Mouse (Mus musculus) macrophage (primary cell): ENCODE data around the gene Nos2. TPM values are rescaled to one million over a fixed set of nuclear protein-coding genes. Genes with fewer than 3 reads are reported as not detected.

ENCODE experiments used
- H3K27ac ChIP-seq: fragments of 350-480 bp; formaldehyde crosslinking; 2 replicates; pipeline ENCODE4 v1.9.0; 2021
- H3K36me3 ChIP-seq: fragments of 350-480 bp; formaldehyde crosslinking; 2 replicates; pipeline ENCODE4 v1.9.0; 2021; ENCODE audit errors: inconsistent target
- H3K4me3 ChIP-seq: fragments of 350-480 bp; formaldehyde crosslinking; 2 replicates; pipeline ENCODE4 v1.9.0; 2021; ENCODE audit errors: inconsistent target
- H3K79me2 ChIP-seq: fragments of 350-480 bp; formaldehyde crosslinking; 2 replicates; pipeline ENCODE4 v1.9.0; 2021; ENCODE audit errors: inconsistent target
- WGBS: methylation state at CpG from one replicate; pipeline ENCODE4 v1.1.7; 2026; ENCODE audit warnings: inconsistent platforms; ENCODE audit not compliant: missing documents; 5-methylcytosine and 5-hydroxymethylcytosine counted together
- polyA plus RNA-seq: library from polyadenylated mRNA; stranded (reverse); fragments of 250-400 nt; gene quantifications from 3 replicates; pipeline ENCODE4 v1.2.4, GENCODE M21; 2018; ENCODE audit warnings: inconsistent platforms

Gene Nos2
- polyA plus RNA-seq, 1 experiment from 2014 or later: 0.49 TPM

DNA sequence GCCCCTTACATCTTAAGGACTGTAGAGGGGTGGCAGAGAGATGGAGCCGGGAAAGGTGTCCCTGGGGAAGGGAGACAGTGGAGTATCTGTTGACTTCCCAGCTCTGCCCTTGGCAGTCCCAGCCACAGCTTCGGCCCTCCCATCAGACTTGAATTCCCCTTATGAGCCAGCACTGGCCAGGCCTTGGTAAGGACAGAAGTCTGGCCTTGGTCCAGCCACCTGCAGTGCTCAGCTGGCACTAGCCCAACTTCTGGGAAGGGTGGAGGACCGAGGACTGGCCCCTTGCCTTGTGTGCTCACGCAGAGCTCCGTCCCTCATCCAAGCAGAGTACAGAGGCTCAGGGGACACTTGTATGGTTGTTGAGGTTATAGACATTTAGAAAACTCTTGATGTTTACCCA lies 8.8 kb downstream of the Nos2 start:
- Histone ChIP-seq H3K36me3 (no peaks in the 10 kb centered on the region), H3K4me3 (no peak overlapping the region), H3K27ac (no peak overlapping the region), H3K79me2 (no peaks in the 10 kb centered on the region)
- WGBS: 79% methylated on average over 4 of the region's 5 CpGs

DNA sequence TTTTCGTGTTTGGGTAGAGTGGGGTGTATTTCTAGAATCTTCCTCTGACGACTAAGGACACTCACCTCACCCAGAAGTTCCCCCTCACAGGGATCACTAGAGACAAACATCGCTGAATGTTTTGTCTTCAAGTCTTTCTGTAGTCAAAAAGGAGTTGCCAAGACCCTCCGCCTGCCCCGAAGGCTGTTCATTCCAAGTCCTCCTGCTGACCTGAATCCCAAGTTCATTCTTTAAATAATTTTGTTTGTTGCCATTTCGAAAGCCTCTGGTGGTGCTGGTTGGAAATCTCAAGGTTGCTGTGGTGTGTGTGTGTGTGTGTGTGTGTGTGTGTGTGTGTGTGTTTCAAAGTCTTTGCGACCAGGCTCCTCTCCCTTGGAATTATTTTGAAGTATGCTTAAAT lies 13.7 kb downstream of the Nos2 start:
- no peak overlapping the region for H3K27ac ChIP-seq
- 82% methylated on average over 5 of the region's 7 CpGs for WGBS
- H3K79me2 ChIP-seq: no peaks in the 10 kb centered on the region
- H3K4me3 ChIP-seq: no peak overlapping the region
- no peaks in the 10 kb centered on the region for H3K36me3 ChIP-seq

DNA sequence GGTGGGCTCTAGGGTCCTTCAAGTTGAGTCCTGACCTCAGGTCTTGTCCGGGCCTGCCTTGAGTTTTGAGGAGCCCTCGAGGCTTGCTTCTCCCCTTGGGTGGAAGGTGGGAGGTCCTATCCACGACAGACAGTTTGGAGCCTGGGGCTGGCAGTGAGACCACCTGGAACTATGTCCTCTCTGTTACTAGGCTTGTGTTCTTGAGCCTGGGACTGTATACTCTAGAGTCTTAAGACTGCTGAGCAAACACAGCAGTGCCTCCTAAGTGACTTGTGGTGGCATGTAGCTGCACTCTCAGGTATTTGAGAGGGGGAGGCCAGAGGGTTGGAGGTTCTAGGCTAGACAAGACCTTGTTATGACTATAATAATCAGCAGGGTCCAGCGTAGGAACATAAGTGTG lies 14.1 kb downstream of the Nos2 start:
- H3K79me2 ChIP-seq: no peaks in the 10 kb centered on the region
- no peak overlapping the region for H3K4me3 ChIP-seq
- 93% methylated on average over 4 of the region's 4 CpGs for WGBS
- H3K36me3 ChIP-seq: no peaks in the 10 kb centered on the region
- no peak overlapping the region for H3K27ac ChIP-seq

DNA sequence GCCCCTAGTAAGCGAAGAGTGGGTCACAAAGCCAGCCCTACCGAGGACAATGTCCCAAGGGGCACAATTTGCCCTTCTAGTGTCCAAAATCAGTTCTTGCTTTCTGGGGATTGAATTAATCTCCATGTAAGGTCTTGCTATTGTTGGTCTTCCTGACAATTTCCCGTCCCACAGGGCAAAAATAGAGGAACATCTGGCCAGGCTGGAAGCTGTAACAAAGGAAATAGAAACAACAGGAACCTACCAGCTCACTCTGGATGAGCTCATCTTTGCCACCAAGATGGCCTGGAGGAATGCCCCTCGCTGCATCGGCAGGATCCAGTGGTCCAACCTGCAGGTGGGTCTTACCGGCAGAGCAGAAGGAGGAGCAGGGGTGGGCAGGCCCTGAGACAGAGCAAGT lies 14.6 kb downstream of the Nos2 start:
- Histone ChIP-seq H3K79me2 (no peaks in the 10 kb centered on the region), H3K27ac (no peak overlapping the region), H3K4me3 (no peak overlapping the region), H3K36me3 (no peaks in the 10 kb centered on the region)
- 65% methylated on average over 6 of the region's 6 CpGs for WGBS

DNA sequence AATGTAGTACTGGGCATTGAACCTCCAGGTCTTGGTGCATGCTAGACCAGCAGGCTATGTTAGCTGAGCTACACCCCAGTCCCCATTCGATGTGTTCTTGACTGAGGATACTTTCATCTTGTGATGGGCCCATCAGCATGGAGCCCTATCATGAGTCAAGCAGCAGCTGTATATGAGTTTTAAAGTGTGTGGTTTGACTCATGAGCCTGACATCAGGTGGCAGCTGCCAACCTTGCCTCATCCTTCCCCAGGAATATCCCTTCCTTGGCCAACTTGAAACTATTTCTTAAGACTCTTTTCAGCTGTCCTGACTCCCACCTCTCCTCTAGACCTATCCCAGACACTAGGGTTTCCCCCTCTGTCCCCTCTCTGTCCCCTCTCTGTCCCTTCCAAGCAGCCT lies 22.5 kb downstream of the Nos2 start:
- Histone ChIP-seq H3K36me3 (no peaks in the 10 kb centered on the region), H3K27ac (no peak overlapping the region), H3K79me2 (no peaks in the 10 kb centered on the region), H3K4me3 (no peak overlapping the region)
- 100% methylated on average over 1 of the region's 1 CpGs for WGBS

DNA sequence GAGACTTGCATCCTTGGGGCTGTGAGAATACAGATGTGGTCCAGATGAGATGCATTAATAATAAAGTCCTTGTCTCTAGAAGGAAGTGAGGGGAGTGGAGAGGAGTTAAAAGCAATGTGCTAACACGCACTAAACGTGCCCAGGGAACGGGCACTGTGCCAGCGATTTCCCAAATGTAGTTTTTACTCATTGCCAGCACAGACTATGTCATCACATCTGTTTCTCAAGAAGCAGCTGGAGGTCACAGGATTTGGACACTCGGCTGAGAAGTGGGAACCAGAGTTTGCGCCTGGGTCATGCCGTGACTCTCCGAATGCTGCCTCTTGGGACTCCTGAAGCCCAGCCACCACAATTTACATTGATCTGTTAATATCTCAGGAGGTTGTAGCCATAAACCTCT lies 29.8 kb downstream of the Nos2 start:
- WGBS: 40% methylated on average over 8 of the region's 8 CpGs

DNA sequence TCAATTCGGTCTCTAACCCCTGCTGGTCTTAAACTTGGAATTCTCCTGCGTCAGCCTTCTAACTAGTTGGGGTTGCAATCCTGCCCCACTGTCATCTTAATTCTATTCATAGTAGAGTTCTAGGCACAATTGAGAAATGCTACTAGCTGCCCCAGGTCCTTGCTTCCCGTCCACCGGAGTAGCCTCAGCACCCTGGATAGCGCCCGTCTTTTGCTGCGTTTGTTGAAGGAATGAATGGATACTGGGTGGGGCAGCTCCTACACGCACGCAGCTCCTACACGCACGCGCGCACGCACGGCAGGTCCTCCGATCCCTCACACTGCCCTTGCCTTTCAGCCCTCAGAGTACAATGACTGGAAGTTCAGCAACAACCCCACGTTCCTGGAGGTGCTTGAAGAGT lies 31.9 kb downstream of the Nos2 start:
- Histone ChIP-seq H3K27ac (no peak overlapping the region), H3K4me3 (no peak overlapping the region), H3K36me3 (no peaks in the 10 kb centered on the region), H3K79me2 (no peaks in the 10 kb centered on the region)
- WGBS: 10% methylated on average over 17 of the region's 17 CpGs

More for the DNA sequence above, 29.8 kb downstream of the Nos2 start:
- Histone ChIP-seq H3K79me2 (no peaks in the 10 kb centered on the region), H3K36me3 (no peaks in the 10 kb centered on the region), H3K27ac (no peak overlapping the region), H3K4me3 (no peak overlapping the region)

DNA sequence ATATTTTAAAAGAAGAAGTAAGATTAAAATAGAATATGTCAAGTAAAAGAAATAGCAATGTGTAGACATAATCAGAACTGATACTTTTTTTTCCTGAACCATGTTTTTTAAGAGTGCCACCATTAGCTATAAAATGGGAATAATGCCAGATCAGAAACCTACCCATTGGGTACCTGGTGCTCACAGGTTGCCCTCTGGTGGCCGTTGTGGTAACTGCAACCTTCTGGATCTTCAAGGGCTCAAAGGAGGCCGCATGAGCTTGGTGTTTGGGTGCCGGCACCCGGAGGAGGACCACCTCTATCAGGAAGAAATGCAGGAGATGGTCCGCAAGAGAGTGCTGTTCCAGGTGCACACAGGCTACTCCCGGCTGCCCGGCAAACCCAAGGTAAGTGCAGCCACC lies 35.7 kb downstream of the Nos2 start:
- 7% methylated on average over 7 of the region's 7 CpGs for WGBS
- no peak overlapping the region for H3K4me3 ChIP-seq
- no peak overlapping the region for H3K27ac ChIP-seq
- no peaks in the 10 kb centered on the region for H3K79me2 ChIP-seq
- no peaks in the 10 kb centered on the region for H3K36me3 ChIP-seq

DNA sequence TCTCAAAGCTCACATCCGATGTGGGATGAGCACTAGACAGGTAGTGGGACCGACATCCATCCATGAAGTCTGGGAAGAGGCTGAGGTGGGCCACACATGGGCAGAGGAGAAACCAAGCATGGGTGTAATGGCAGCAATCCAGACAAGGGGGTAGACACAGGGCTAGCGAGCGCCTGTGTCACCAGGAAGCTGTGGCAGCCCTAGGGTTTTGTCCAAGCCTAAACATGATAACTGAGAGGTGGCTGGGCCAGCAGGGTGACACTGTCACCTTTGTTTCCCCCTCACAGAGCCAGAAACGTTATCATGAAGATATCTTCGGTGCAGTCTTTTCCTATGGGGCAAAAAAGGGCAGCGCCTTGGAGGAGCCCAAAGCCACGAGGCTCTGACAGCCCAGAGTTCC lies 38.8 kb downstream of the Nos2 start:
- no peak overlapping the region for H3K4me3 ChIP-seq
- H3K27ac ChIP-seq: no peak overlapping the region
- 80% methylated on average over 7 of the region's 8 CpGs for WGBS
- no peaks in the 10 kb centered on the region for H3K79me2 ChIP-seq
- peaks cover 21% of the 10 kb centered on the region for H3K36me3 ChIP-seq

DNA sequence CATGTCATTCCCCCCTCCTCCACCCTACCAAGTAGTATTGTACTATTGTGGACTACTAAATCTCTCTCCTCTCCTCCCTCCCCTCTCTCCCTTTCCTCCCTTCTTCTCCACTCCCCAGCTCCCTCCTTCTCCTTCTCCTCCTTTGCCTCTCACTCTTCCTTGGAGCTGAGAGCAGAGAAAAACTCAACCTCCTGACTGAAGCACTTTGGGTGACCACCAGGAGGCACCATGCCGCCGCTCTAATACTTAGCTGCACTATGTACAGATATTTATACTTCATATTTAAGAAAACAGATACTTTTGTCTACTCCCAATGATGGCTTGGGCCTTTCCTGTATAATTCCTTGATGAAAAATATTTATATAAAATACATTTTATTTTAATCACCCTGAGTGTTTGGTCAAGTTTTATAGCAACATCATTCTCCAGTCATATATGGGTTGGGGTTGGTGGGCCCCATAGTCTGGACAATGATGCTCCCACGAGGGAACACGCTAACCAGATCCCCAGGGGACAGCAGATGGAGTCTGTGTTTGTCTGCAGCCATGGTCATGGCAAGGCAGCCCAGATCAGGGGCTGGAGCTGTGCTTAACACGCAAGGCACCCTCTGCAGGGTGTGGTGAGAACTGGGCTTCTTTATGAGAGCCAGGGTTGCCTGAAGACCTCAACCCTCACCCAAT lies 39.4 kb downstream of the Nos2 start:
- Histone ChIP-seq H3K27ac (no peak overlapping the region), H3K79me2 (no peaks in the 10 kb centered on the region), H3K36me3 (peaks cover 28% of the 10 kb centered on the region), H3K4me3 (no peak overlapping the region)
- 79% methylated on average over 5 of the region's 5 CpGs for WGBS

DNA sequence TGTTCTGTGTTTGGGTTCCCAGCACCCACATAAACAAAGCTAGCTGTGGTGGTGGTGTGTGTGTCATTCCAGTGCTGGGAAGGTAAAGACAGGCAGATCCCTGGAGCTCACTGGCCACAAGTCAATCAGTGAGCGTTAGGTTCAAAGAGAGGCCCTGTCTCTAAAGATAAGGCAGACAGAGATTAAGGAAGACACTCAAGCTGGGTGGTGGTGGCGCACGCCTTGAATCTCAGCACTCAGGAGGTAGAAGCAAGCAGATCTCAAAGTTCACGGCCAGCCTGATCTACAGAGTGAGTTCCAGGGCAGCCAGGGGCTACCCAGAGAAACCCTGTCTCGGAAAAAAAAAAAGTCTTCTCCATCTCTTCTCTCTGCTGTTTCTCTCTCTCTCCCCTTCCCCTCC lies 40.6 kb downstream of the Nos2 start:
- Histone ChIP-seq H3K27ac (no peak overlapping the region), H3K4me3 (no peak overlapping the region), H3K36me3 (peaks cover 38% of the 10 kb centered on the region), H3K79me2 (no peaks in the 10 kb centered on the region)
- 89% methylated on average over 5 of the region's 5 CpGs for WGBS

DNA sequence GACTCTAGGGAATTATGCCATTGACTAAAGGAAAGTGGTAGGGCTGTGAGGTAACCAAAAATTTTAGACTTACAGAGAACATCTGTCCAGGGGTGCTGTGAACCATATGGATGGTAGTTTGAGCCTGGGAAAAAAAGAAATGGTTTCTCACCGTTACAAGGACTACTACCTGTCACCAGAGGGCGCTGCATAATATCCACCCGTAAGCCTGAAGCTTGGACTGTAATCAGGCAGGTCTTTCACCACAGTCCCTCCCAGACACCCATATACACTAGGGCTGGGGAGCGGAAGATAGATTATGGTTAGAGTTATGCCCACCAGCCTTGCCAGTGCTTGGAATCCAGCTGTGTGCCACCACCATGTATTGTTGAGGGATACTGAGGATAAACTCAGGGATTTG lies 46.8 kb downstream of the Nos2 start:
- peaks cover 97% of the 10 kb centered on the region for H3K36me3 ChIP-seq
- WGBS: 41% methylated on average over 4 of the region's 4 CpGs

DNA sequence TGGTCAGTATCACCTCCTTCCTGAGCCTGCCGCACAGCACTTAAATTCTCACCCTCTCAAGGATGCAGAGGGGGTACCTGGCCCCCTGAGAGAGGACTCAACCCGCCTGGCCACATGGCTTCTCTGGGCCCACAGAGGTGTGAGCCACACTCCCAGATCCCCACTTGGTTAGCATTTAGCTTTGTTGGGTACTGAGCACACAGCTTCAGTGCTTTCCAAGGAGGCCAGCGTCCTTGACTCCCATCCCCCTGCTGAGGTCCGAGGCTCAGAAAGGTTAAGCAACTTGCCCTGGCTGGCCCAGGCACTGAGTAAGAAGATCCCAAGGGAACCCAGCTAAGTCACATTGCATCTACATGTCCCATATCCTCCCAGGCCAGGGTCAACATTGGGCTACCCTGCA lies 47.5 kb downstream of the Nos2 start:
- Histone ChIP-seq H3K4me3 (no peak overlapping the region), H3K27ac (no peak overlapping the region), H3K79me2 (no peaks in the 10 kb centered on the region; the same call in 1 of the 2 replicates), H3K36me3 (peaks cover 97% of the 10 kb centered on the region)
- 89% methylated on average over 4 of the region's 4 CpGs for WGBS

More for the DNA sequence above, 46.8 kb downstream of the Nos2 start:
- Histone ChIP-seq H3K79me2 (no peaks in the 10 kb centered on the region; the same call in 1 of the 2 replicates), H3K27ac (no peak overlapping the region), H3K4me3 (no peak overlapping the region)

DNA sequence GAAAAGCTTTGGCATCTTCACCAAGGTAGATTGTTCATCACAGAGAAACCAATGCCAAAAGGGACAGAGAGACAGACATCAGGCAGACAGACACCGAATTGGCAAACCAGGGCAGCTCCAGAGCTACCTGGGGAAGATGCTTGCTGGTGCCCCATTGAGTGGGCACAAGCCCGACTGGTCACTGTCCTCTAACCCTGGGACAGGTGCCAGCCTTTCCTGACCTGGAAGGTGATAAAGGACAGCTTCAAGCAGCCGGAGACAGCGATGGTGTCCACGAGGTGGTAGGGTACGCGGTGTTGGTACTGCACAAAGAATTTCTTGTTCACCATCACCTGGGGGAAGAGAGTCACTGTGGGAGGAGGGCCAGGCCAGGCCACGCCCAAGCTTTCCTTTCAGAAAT lies 50.5 kb downstream of the Nos2 start:
- Histone ChIP-seq H3K4me3 (no peak overlapping the region), H3K27ac (no peak overlapping the region), H3K79me2 (peaks cover 27% of the 10 kb centered on the region), H3K36me3 (peaks cover 99% of the 10 kb centered on the region)
- WGBS: 98% methylated on average over 8 of the region's 8 CpGs

DNA sequence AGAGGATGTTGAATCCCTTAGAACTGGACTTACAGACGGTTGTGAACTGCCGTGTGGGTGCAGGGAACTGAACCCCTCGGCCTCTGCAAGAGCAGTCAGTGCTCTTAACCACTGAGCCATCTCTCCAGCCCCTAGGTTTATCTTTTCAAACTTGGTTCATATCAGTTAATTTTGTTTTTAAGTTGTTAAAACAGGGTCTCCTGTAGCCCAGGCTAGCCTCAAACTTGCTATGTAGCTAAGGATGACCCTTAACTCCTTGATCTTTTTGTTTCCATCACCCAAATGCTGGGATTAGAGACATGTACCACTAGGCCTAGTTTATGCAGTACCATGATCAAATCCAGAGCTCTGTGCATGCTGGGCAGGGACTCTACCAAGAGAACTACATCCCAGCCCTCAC lies 51.2 kb downstream of the Nos2 start:
- 93% methylated on average over 3 of the region's 3 CpGs for WGBS
- H3K4me3 ChIP-seq: no peak overlapping the region
- peaks cover 34% of the 10 kb centered on the region for H3K79me2 ChIP-seq
- H3K27ac ChIP-seq: no peak overlapping the region
- peaks cover 99% of the 10 kb centered on the region for H3K36me3 ChIP-seq

DNA sequence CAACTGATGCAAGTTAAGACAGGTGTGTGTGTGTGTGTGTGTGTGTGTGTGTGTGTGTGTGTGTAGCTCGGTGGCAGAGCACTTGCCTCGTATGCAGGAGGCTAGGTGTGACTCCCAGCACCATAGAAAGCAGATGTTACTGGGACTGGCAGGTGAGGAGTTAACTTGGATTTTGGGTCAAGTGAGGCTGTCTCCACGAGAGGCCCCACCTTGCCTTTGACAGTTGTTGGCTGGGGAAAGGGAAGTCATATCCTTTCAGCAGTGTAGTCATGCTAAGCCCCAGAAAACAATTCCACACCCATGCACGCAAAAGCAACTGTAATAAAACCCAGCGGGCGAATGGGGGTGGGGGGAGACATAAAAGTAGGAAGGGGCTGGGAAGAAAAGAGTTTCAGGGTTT lies 51.7 kb downstream of the Nos2 start:
- H3K27ac ChIP-seq: no peak overlapping the region
- peaks cover 40% of the 10 kb centered on the region for H3K79me2 ChIP-seq
- WGBS: 71% methylated on average over 6 of the region's 6 CpGs
- peaks cover 99% of the 10 kb centered on the region for H3K36me3 ChIP-seq
- H3K4me3 ChIP-seq: no peak overlapping the region
